Mouse (Mus musculus): ENCODE measurements at regions not wholly inside any gene's neighbourhood (a gene's known extent, or its start where the extent isn't known, plus 50 kb on each side); places are given as distances from the start of the nearest gene placed in this dataset.

GRCm38 (mm10) chr16:29931746-29932351 is 132.3 kb upstream of the Hes1 start:
- DNase-seq (ENCODE audit: low spot score), result no peak
- H3K27ac ChIP-seq, result no peak overlapping the region
- H3K4me2 ChIP-seq (ENCODE audit: low read length), result no peak overlapping the region
- H3K4me3 ChIP-seq (replicated peaks; ENCODE audit: low read depth, low read length), result no peak overlapping the region
- ATAC-seq (replicated peaks; ENCODE audit: low FRiP score, low read depth), result no peak
- H3K27me3 ChIP-seq (ENCODE audit: insufficient read depth, low read length), result no peaks in the 10 kb centered on the region
- no peaks in the 10 kb centered on the region for H3K9me3 ChIP-seq (replicated peaks; ENCODE audit: low read length)
- TF ChIP-seq CTCF (IDR thresholded peaks at IDR 0.05; ENCODE audit: low read depth), result no peak
- WGBS, result 75% methylated on average over 10 of the region's 10 CpGs
- H3K36me3 ChIP-seq (ENCODE audit: insufficient read depth, low read length), result no peaks in the 10 kb centered on the region
- H3K4me1 ChIP-seq (replicated peaks; ENCODE audit: insufficient read depth, low read length), result no peaks in the 10 kb centered on the region
- H3K9ac ChIP-seq (ENCODE audit: low read depth, low read length), result no peak overlapping the region

- Histone ChIP-seq H3K4me3 (replicated peaks; ENCODE audit: low read depth, low read length) (no peak overlapping the region), H3K36me3 (ENCODE audit: insufficient read depth, low read length) (no peaks in the 10 kb centered on the region), H3K9ac (ENCODE audit: low read depth, low read length) (no peak overlapping the region), H3K27ac (no peak overlapping the region), H3K4me2 (ENCODE audit: low read length) (no peak overlapping the region), H3K4me1 (replicated peaks; ENCODE audit: insufficient read depth, low read length) (no peaks in the 10 kb centered on the region), H3K27me3 (ENCODE audit: insufficient read depth, low read length) (no peaks in the 10 kb centered on the region), H3K9me3 (replicated peaks; ENCODE audit: low read length) (no peaks in the 10 kb centered on the region)
- 77% methylated on average over 1 of the region's 1 CpGs for whole genome bisulfite sequencing
- DNase-seq (ENCODE audit: low spot score), result no peak
- TF ChIP-seq CTCF (IDR thresholded peaks at IDR 0.05; ENCODE audit: low read depth), result no peak
- ATAC-seq (replicated peaks; ENCODE audit: low FRiP score, low read depth), result no peak
Observed at GRCm38 (mm10) chr16:29934649-29935048, 129.5 kb upstream of the Hes1 start.

DNA sequence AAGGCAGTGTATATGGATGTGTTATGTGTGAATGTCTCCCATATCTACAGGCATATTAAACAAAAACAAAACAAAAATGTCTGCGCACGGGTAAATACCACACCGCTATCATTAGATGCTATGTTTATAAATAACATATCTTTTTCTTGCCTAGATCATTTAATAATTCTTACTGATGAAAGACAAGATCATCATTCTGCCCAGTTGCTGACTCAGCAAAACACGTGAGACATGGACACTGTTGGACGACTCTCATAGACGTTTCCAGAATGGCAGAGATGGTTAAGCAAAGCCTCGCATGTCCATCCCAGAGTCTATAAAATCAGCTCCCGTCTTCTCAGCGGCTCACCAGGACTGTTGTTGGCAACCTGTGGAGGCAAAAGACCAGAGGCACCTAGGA is 125.5 kb upstream of the Hes1 start:
- H3K9ac ChIP-seq (ENCODE audit: low read depth, low read length), result no peak overlapping the region
- H3K4me1 ChIP-seq (replicated peaks; ENCODE audit: insufficient read depth, low read length), result no peaks in the 10 kb centered on the region
- H3K27me3 ChIP-seq (ENCODE audit: insufficient read depth, low read length), result no peaks in the 10 kb centered on the region
- H3K9me3 ChIP-seq (replicated peaks; ENCODE audit: low read length), result no peaks in the 10 kb centered on the region
- no peak for ATAC-seq (replicated peaks; ENCODE audit: low FRiP score, low read depth)
- TF ChIP-seq CTCF (IDR thresholded peaks at IDR 0.05; ENCODE audit: low read depth), result no peak
- H3K4me3 ChIP-seq (replicated peaks; ENCODE audit: low read depth, low read length), result no peak overlapping the region
- WGBS, result 93% methylated on average over 9 of the region's 9 CpGs
- H3K4me2 ChIP-seq (ENCODE audit: low read length), result no peak overlapping the region
- H3K27ac ChIP-seq, result no peak overlapping the region
- no peak for DNase-seq (ENCODE audit: low spot score)
- no peaks in the 10 kb centered on the region for H3K36me3 ChIP-seq (ENCODE audit: insufficient read depth, low read length)

DNA sequence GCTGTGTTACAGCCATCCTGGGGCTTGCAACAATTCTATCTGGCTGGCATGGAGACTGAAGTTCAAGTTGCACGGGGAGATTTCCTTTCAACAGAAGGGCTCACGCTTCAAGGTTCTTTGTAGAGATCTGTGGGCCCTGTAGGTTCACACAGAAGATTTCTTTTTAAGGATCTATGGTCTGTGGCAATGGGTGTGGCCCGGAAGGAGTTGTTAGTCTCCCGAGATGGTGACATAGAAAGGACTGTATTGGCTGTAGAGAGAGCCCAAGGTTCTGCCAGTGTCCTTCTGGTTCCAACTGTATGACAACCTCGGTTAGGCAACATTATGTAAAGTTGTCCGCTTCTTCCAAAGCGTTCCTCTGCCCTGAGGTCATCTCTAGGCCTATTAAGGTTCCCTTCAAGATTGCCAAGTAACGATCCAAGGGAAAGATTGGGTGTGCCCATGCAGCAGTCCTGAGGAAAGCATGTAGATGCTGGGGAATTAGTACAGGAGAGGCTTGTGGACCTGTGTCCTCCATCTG is 124.8 kb upstream of the Hes1 start:
- no peak overlapping the region for H3K4me2 ChIP-seq (ENCODE audit: low read length)
- no peak for TF ChIP-seq CTCF (IDR thresholded peaks at IDR 0.05; ENCODE audit: low read depth)
- ATAC-seq (replicated peaks; ENCODE audit: low FRiP score, low read depth), result no peak
- no peaks in the 10 kb centered on the region for H3K4me1 ChIP-seq (replicated peaks; ENCODE audit: insufficient read depth, low read length)
- no peaks in the 10 kb centered on the region for H3K27me3 ChIP-seq (ENCODE audit: insufficient read depth, low read length)
- H3K27ac ChIP-seq, result no peak overlapping the region
- H3K9ac ChIP-seq (ENCODE audit: low read depth, low read length), result no peak overlapping the region
- H3K4me3 ChIP-seq (replicated peaks; ENCODE audit: low read depth, low read length), result no peak overlapping the region
- H3K9me3 ChIP-seq (replicated peaks; ENCODE audit: low read length), result no peaks in the 10 kb centered on the region
- no peaks in the 10 kb centered on the region for H3K36me3 ChIP-seq (ENCODE audit: insufficient read depth, low read length)
- 88% methylated on average over 8 of the region's 8 CpGs for WGBS
- no peak for DNase-seq (ENCODE audit: low spot score)

GRCm38 (mm10) chr16:29939869-29940707 is 124.1 kb upstream of the Hes1 start:
- DNase-seq (ENCODE audit: low spot score) (no peak), ATAC-seq (replicated peaks; ENCODE audit: low FRiP score, low read depth) (no peak)
- H3K27ac ChIP-seq, result no peak overlapping the region
- WGBS, result 47% methylated on average over 12 of the region's 12 CpGs
- no peaks in the 10 kb centered on the region for H3K36me3 ChIP-seq (ENCODE audit: insufficient read depth, low read length)
- H3K9me3 ChIP-seq (replicated peaks; ENCODE audit: low read length), result no peaks in the 10 kb centered on the region
- H3K4me1 ChIP-seq (replicated peaks; ENCODE audit: insufficient read depth, low read length), result peaks cover 3% of the 10 kb centered on the region; the same call in 1 of the 2 replicates
- H3K27me3 ChIP-seq (ENCODE audit: insufficient read depth, low read length), result no peaks in the 10 kb centered on the region
- no peak overlapping the region for H3K4me2 ChIP-seq (ENCODE audit: low read length)
- H3K9ac ChIP-seq (ENCODE audit: low read depth, low read length), result no peak overlapping the region
- TF ChIP-seq CTCF (IDR thresholded peaks at IDR 0.05; ENCODE audit: low read depth), result no peak
- H3K4me3 ChIP-seq (replicated peaks; ENCODE audit: low read depth, low read length), result no peak overlapping the region

- no peak overlapping the region for H3K27ac ChIP-seq
- H3K27me3 ChIP-seq (ENCODE audit: insufficient read depth, low read length), result no peaks in the 10 kb centered on the region
- no peak overlapping the region for H3K9ac ChIP-seq (ENCODE audit: low read depth, low read length)
- H3K4me1 ChIP-seq (replicated peaks; ENCODE audit: insufficient read depth, low read length), result peaks cover 13% of the 10 kb centered on the region
- H3K36me3 ChIP-seq (ENCODE audit: insufficient read depth, low read length), result no peaks in the 10 kb centered on the region
- no peak for ATAC-seq (replicated peaks; ENCODE audit: low FRiP score, low read depth)
- H3K4me3 ChIP-seq (replicated peaks; ENCODE audit: low read depth, low read length), result no peak overlapping the region
- no peaks in the 10 kb centered on the region for H3K9me3 ChIP-seq (replicated peaks; ENCODE audit: low read length)
- 83% methylated on average over 7 of the region's 7 CpGs for WGBS
- DNase-seq (ENCODE audit: low spot score), result no peak
- H3K4me2 ChIP-seq (ENCODE audit: low read length), result no peak overlapping the region
- TF ChIP-seq CTCF (IDR thresholded peaks at IDR 0.05; ENCODE audit: low read depth), result no peak
Observed at GRCm38 (mm10) chr16:29942111-29942510, 122.1 kb upstream of the Hes1 start.

All from kidney, postnatal 0 days (tissue).